Mouse (Mus musculus) layer of hippocampus, adult 6 months (tissue): ENCODE measurements around the gene Gm21560. TPM values are rescaled to one million over a fixed set of nuclear protein-coding genes. Genes with fewer than 3 reads are reported as not detected.

Source experiments
- long read RNA-seq, 2 experiments: library from polyadenylated mRNA; unstranded; transcript quantifications; one replicate each; pipeline ENCODE4 v2.0.0; 2019 to 2020
- polyA plus RNA-seq: library from polyadenylated mRNA; unstranded; fragments of <200 nt; fragmentation: Nextera tagmentation; gene quantifications from 2 replicates; pipeline ENCODE4 v1.2.3, GENCODE M21; 2021

The Gm21560 gene
- not detected in 2 replicates for polyA plus RNA-seq
- long read RNA-seq, experiment 1 = 0 reads
- long read RNA-seq, experiment 2 = 0 reads

GRCm38 (mm10) chr14:6219192-6219591 is at the start of gene Gm21560:
TSS of gene Gm21560 (minus strand) at chr14:6219292.

Other genes starting within 250 kb of the Gm21560 start
- gene Gm3453, start 240.2 kb downstream of the Gm21560 start, polyA plus RNA-seq = not detected in 2 replicates
- not detected in 2 replicates for gene Gm6337, start 161.0 kb downstream of the Gm21560 start, polyA plus RNA-seq
- gene Gm8206, start 125.3 kb downstream of the Gm21560 start, polyA plus RNA-seq = 0.44 and 1.0 TPM in 2 replicates
- gene Gm3468, start 110.6 kb downstream of the Gm21560 start, polyA plus RNA-seq = 0.29 and 0.30 TPM in 2 replicates
- not detected in 2 replicates for gene Gm3476, start 93.5 kb downstream of the Gm21560 start, polyA plus RNA-seq
- 0.33 and 0.77 TPM in 2 replicates for gene Gm3411, start 68.0 kb upstream of the Gm21560 start, polyA plus RNA-seq
- gene Gm21103, start 85.6 kb upstream of the Gm21560 start, polyA plus RNA-seq = not detected in 2 replicates
- not detected in 2 replicates for gene Gm3618, start 124.4 kb upstream of the Gm21560 start, polyA plus RNA-seq
- not detected in 2 replicates for gene Gm16440, start 171.0 kb upstream of the Gm21560 start, polyA plus RNA-seq
- gene Gm3591, start 193.2 kb upstream of the Gm21560 start, polyA plus RNA-seq = 0.14 and 0.38 TPM in 2 replicates
- not detected in 2 replicates for gene Gm3594, start 225.3 kb upstream of the Gm21560 start, polyA plus RNA-seq